Mouse (Mus musculus) E14TG2a.4 (cell line): ENCODE measurements around the gene Ctnna3.

Source experiments
- H3K27me3 ChIP-seq: 2 replicates; pipeline ENCODE4 v1.6.1; 2014; ENCODE audit warnings: low read length, control low read depth; ENCODE audit not compliant: insufficient read depth
- H3K36me3 ChIP-seq: 2 replicates; pipeline ENCODE4 v1.6.1; 2014; ENCODE audit warnings: low read length, control low read depth; ENCODE audit not compliant: insufficient read depth
- H3K4me1 ChIP-seq: replicated peaks from 2 replicates; pipeline ENCODE4 v1.6.1; 2014; ENCODE audit warnings: low read depth, low read length, control low read depth
- H3K4me3 ChIP-seq: replicated peaks from 2 replicates; pipeline ENCODE4 v1.5.1; 2014; ENCODE audit warnings: mild to moderate bottlenecking, low read length
- H3K9me3 ChIP-seq: 2 replicates; pipeline ENCODE4 v1.6.1; 2014; ENCODE audit warnings: low read length, control low read depth
- CTCF ChIP-seq: conservative IDR thresholded peaks from 2 replicates; pipeline ENCODE4 v1.5.1; 2014; ENCODE audit warnings: low read length
- NANOG ChIP-seq: IDR thresholded peaks from 2 replicates; pipeline ENCODE4 v1.6.1; 2014; ENCODE audit warnings: borderline replicate concordance, low read length, mixed read lengths
- POU5F1 ChIP-seq: IDR thresholded peaks from 2 replicates; pipeline ENCODE4 v1.6.1; 2014; ENCODE audit warnings: low read length, borderline replicate concordance

Ctnna3 gene

GRCm38 (mm10) chr10:64118833-64119232 is 688.9 kb downstream of the Ctnna3 start:
- Histone ChIP-seq H3K4me1 (no peaks in the 10 kb centered on the region), H3K27me3 (no peaks in the 10 kb centered on the region), H3K9me3 (peaks cover 4% of the 10 kb centered on the region), H3K36me3 (no peaks in the 10 kb centered on the region), H3K4me3 (no peak overlapping the region)
- no peak for TF ChIP-seq NANOG
- no peak for TF ChIP-seq CTCF
- TF ChIP-seq POU5F1 = no peak

- H3K4me3 ChIP-seq = no peak overlapping the region
- no peaks in the 10 kb centered on the region for H3K27me3 ChIP-seq
- no peaks in the 10 kb centered on the region for H3K9me3 ChIP-seq
- H3K36me3 ChIP-seq = no peaks in the 10 kb centered on the region
- TF ChIP-seq NANOG (no peak), POU5F1 (no peak), CTCF (no peak)
- H3K4me1 ChIP-seq = no peaks in the 10 kb centered on the region
Measured at GRCm38 (mm10) chr10:64130397-64131150, 700.7 kb downstream of the Ctnna3 start.

- TF ChIP-seq NANOG = no peak
- no peak for TF ChIP-seq CTCF
- no peak for TF ChIP-seq POU5F1
- no peaks in the 10 kb centered on the region for H3K36me3 ChIP-seq
- H3K27me3 ChIP-seq = no peaks in the 10 kb centered on the region
- no peaks in the 10 kb centered on the region for H3K9me3 ChIP-seq
- no peaks in the 10 kb centered on the region for H3K4me1 ChIP-seq
- no peak overlapping the region for H3K4me3 ChIP-seq
Measured at GRCm38 (mm10) chr10:64133461-64133860, 703.6 kb downstream of the Ctnna3 start.

- Histone ChIP-seq H3K36me3 (no peaks in the 10 kb centered on the region), H3K4me1 (no peaks in the 10 kb centered on the region), H3K27me3 (no peaks in the 10 kb centered on the region), H3K4me3 (no peak overlapping the region), H3K9me3 (no peaks in the 10 kb centered on the region)
- TF ChIP-seq NANOG (no peak), CTCF (no peak), POU5F1 (no peak)
Measured at GRCm38 (mm10) chr10:64135481-64135880, 705.6 kb downstream of the Ctnna3 start.

- TF ChIP-seq NANOG = no peak
- TF ChIP-seq POU5F1 = no peak
- no peak for TF ChIP-seq CTCF
- no peaks in the 10 kb centered on the region for H3K9me3 ChIP-seq
- H3K4me3 ChIP-seq = no peak overlapping the region
- no peaks in the 10 kb centered on the region for H3K36me3 ChIP-seq
- no peaks in the 10 kb centered on the region for H3K4me1 ChIP-seq
- H3K27me3 ChIP-seq = no peaks in the 10 kb centered on the region
Measured at GRCm38 (mm10) chr10:64146511-64146910, 716.6 kb downstream of the Ctnna3 start.

GRCm38 (mm10) chr10:64181696-64182095 is 751.8 kb downstream of the Ctnna3 start:
- Histone ChIP-seq H3K36me3 (no peaks in the 10 kb centered on the region), H3K4me1 (no peaks in the 10 kb centered on the region), H3K4me3 (no peak overlapping the region), H3K27me3 (no peaks in the 10 kb centered on the region), H3K9me3 (no peaks in the 10 kb centered on the region)
- TF ChIP-seq NANOG = no peak
- no peak for TF ChIP-seq CTCF
- TF ChIP-seq POU5F1 = no peak

- H3K4me1 ChIP-seq = no peaks in the 10 kb centered on the region
- no peaks in the 10 kb centered on the region for H3K27me3 ChIP-seq
- no peak for TF ChIP-seq NANOG
- TF ChIP-seq POU5F1 = no peak
- TF ChIP-seq CTCF = no peak
- no peak overlapping the region for H3K4me3 ChIP-seq
- no peaks in the 10 kb centered on the region for H3K9me3 ChIP-seq
- H3K36me3 ChIP-seq = no peaks in the 10 kb centered on the region
Measured at GRCm38 (mm10) chr10:64182731-64183130, 752.8 kb downstream of the Ctnna3 start.

- Histone ChIP-seq H3K9me3 (no peaks in the 10 kb centered on the region), H3K27me3 (no peaks in the 10 kb centered on the region), H3K4me1 (no peaks in the 10 kb centered on the region), H3K4me3 (no peak overlapping the region), H3K36me3 (no peaks in the 10 kb centered on the region)
- TF ChIP-seq NANOG (no peak), CTCF (no peak), POU5F1 (no peak)
Measured at GRCm38 (mm10) chr10:64188046-64188445, 758.1 kb downstream of the Ctnna3 start.

- Histone ChIP-seq H3K27me3 (no peaks in the 10 kb centered on the region), H3K36me3 (no peaks in the 10 kb centered on the region), H3K4me1 (no peaks in the 10 kb centered on the region), H3K4me3 (no peak overlapping the region), H3K9me3 (no peaks in the 10 kb centered on the region)
- TF ChIP-seq NANOG (no peak), CTCF (no peak), POU5F1 (no peak)
Measured at GRCm38 (mm10) chr10:64197584-64197983, 767.7 kb downstream of the Ctnna3 start.
